ENCODE assay signal across 8 mouse cellular contexts in the genomic region with DNA sequence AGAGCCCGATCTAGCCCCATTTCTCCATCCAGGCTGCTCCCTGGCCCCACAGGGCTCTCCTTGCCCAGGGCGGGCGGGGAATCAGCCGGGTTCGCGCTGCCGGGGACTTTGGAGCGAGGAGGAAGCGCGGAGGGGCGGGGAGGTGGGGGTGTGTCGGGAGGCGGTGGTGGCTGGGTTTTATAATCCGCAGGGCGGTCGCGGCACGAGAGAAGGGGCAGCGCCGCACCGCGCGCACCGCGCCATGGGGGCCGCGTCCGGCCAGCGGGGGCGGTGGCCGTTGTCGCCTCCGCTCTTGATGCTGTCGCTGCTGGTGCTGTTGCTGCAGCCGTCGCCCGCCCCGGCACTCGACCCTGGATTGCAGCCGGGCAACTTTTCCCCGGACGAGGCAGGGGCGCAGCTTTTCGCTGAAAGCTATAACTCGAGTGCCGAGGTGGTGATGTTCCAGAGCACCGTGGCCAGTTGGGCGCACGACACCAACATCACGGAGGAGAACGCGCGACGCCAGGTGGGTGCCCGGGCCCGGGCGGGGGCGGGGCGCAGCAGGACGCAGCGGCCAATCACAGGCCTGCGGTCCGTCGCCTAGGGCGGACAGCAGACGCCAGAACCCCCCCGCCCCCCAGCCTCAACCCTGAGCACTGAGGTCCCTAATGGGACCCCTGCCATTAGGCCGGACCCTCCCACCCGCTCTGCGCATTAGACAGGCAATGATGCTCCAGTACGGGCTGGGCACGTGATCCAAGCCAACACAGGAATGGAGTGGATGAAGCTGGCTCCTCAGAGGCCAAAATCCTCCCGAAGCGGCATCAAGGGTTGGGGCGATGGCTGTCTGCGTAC. TPM values are rescaled to one million over a fixed set of nuclear protein-coding genes. Genes with fewer than 3 reads are reported as not detected.
DNase-seq lines count a peak whose midpoint lies in the region; ATAC-seq and TF ChIP-seq lines count a peak whose summit lies in the region.

A gene (plus strand): TSS at position 205 of the 834 bp plus-strand sequence.

- TF ChIP-seq CTCF in small intestine, adult 2 months (IDR thresholded peaks at IDR 0.05; ENCODE audit: extremely low read depth, insufficient read length, insufficient replicate concordance, low read depth, low read length), result no peak

- peak; percentile 38 for DNase-seq in ovary, postnatal 36 days (ENCODE audit: low spot score)
- no peak for DNase-seq in ovary, postnatal 14 days (ENCODE audit: low spot score)
- DNase-seq in embryonic facial prominence, embryonic 10.5 days (ENCODE audit: low spot score), result peak; percentile 62
- DNase-seq in heart, embryonic 10.5 days (ENCODE audit: low spot score), result no peak

- H3K4me1 ChIP-seq in embryonic facial prominence, embryonic 10.5 days, result peaks cover 20% of the 10 kb centered on the region
- peaks cover 21% of the 10 kb centered on the region for H3K4me1 ChIP-seq in heart, embryonic 10.5 days
- peaks cover 17% of the 10 kb centered on the region for H3K4me1 ChIP-seq in kidney, embryonic 15.5 days
- peaks cover 6% of the 10 kb centered on the region for H3K4me1 ChIP-seq in lung, embryonic 16.5 days (replicated peaks; ENCODE audit: control insufficient read depth, insufficient read depth, low read length)
- H3K4me1 ChIP-seq in small intestine, adult 2 months (ENCODE audit: control insufficient read depth, insufficient read depth, insufficient read length, low read length), result peaks cover 20% of the 10 kb centered on the region

- TF ChIP-seq POLR2A in small intestine, adult 2 months (IDR thresholded peaks at IDR 0.05; ENCODE audit: low read depth, low read length), result peak; percentile 69; the same call in 1 of the 2 replicates

- under 1% methylated on average over 76 of the region's 76 CpGs for WGBS in embryonic facial prominence, embryonic 10.5 days
- WGBS in heart, embryonic 10.5 days, result under 1% methylated on average over 75 of the region's 76 CpGs
- under 1% methylated on average over 76 of the region's 76 CpGs for WGBS in kidney, embryonic 15.5 days
- WGBS in lung, embryonic 16.5 days, result under 1% methylated on average over 73 of the region's 76 CpGs
- WGBS in small intestine, adult 2 months, result 3% methylated on average over 59 of the region's 76 CpGs

- peak within 1 kb of the TSS; percentile 41 for H3K9ac ChIP-seq in kidney, embryonic 15.5 days
- peak within 1 kb of the TSS; percentile 66 for H3K9ac ChIP-seq in lung, embryonic 16.5 days (ENCODE audit: low read length)

- H3K27me3 ChIP-seq in embryonic facial prominence, embryonic 10.5 days (replicated peaks; ENCODE audit: low read depth, poor library complexity, severe bottlenecking), result peaks cover 62% of the 10 kb centered on the region
- peaks cover 76% of the 10 kb centered on the region for H3K27me3 ChIP-seq in heart, embryonic 10.5 days (ENCODE audit: insufficient read depth, poor library complexity, severe bottlenecking)
- peaks cover 56% of the 10 kb centered on the region for H3K27me3 ChIP-seq in kidney, embryonic 15.5 days
- H3K27me3 ChIP-seq in lung, embryonic 16.5 days (ENCODE audit: control insufficient read depth, insufficient read depth, low read depth, low read length), result peaks cover 13% of the 10 kb centered on the region; the same call in 1 of the 2 replicates
- H3K27me3 ChIP-seq in small intestine, adult 2 months (ENCODE audit: control insufficient read depth, insufficient read depth, low read length), result no peaks in the 10 kb centered on the region

- peak within 1 kb of the TSS; percentile 75 for H3K4me3 ChIP-seq in embryonic facial prominence, embryonic 10.5 days
- H3K4me3 ChIP-seq in heart, embryonic 10.5 days, result peak within 1 kb of the TSS; percentile 70
- H3K4me3 ChIP-seq in kidney, embryonic 15.5 days (replicated peaks), result peak within 1 kb of the TSS; percentile 63
- H3K4me3 ChIP-seq in lung, embryonic 16.5 days (ENCODE audit: low read length), result peak within 1 kb of the TSS; percentile 54
- H3K4me3 ChIP-seq in small intestine, adult 2 months (ENCODE audit: low read depth, low read length), result peak within 1 kb of the TSS; percentile 95

- peak within 1 kb of the TSS; percentile 66 for H3K27ac ChIP-seq in embryonic facial prominence, embryonic 10.5 days (replicated peaks)
- 0 out of 2 replicates have a peak within 1 kb of the TSS, but pooled peaks have one; percentile 24 for H3K27ac ChIP-seq in heart, embryonic 10.5 days
- H3K27ac ChIP-seq in kidney, embryonic 15.5 days, result no peak within 1 kb of the TSS
- H3K27ac ChIP-seq in lung, embryonic 16.5 days (ENCODE audit: low read length), result no peak within 1 kb of the TSS; the same call in 1 of the 2 replicates
- H3K27ac ChIP-seq in small intestine, adult 2 months (ENCODE audit: insufficient read depth, low read depth, low read length), result peak within 1 kb of the TSS; percentile 89

- peak within 1 kb of the TSS; percentile 99 for H3K4me2 ChIP-seq in kidney, embryonic 15.5 days
- peak within 1 kb of the TSS; percentile 81 for H3K4me2 ChIP-seq in lung, embryonic 16.5 days (ENCODE audit: low read depth, low read length)

- H3K9me3 ChIP-seq in embryonic facial prominence, embryonic 10.5 days, result no peaks in the 10 kb centered on the region
- H3K9me3 ChIP-seq in heart, embryonic 10.5 days, result no peaks in the 10 kb centered on the region
- no peaks in the 10 kb centered on the region for H3K9me3 ChIP-seq in kidney, embryonic 15.5 days (replicated peaks)
- H3K9me3 ChIP-seq in lung, embryonic 16.5 days (ENCODE audit: control insufficient read depth, low read length), result no peaks in the 10 kb centered on the region

- peak; percentile 50 for ATAC-seq in kidney, embryonic 15.5 days (replicated peaks; ENCODE audit: low FRiP score)
- ATAC-seq in lung, embryonic 16.5 days (ENCODE audit: low read depth), result peak; percentile 79
- ATAC-seq in cerebellum, adult (ENCODE audit: insufficient number of reproducible peaks, low FRiP score, low TSS enrichment), result no peak; the same call in 1 of the 2 replicates

- no peaks in the 10 kb centered on the region for H3K36me3 ChIP-seq in embryonic facial prominence, embryonic 10.5 days (replicated peaks)
- H3K36me3 ChIP-seq in heart, embryonic 10.5 days, result no peaks in the 10 kb centered on the region
- H3K36me3 ChIP-seq in kidney, embryonic 15.5 days, result no peaks in the 10 kb centered on the region
- no peaks in the 10 kb centered on the region for H3K36me3 ChIP-seq in lung, embryonic 16.5 days (ENCODE audit: control insufficient read depth, insufficient read depth, low read length)
- peaks cover 20% of the 10 kb centered on the region for H3K36me3 ChIP-seq in small intestine, adult 2 months (ENCODE audit: control insufficient read depth, insufficient read depth, low read length)

RNA-seq across cellular contexts. Expression of the gene that starts here (rescaled TPM):
- polyA plus RNA-seq in embryonic facial prominence, embryonic 10.5 days (2016; fragmentation: Nextera tagmentation; extraction: Ambion mirVana), result 0.45 and 0.50 TPM in 2 replicates
- polyA plus RNA-seq in heart, embryonic 10.5 days (2016; fragmentation: Nextera tagmentation; extraction: Ambion mirVana), result 0.43 and 0.65 TPM in 2 replicates
- polyA plus RNA-seq in kidney, embryonic 15.5 days (2015; fragmentation: Nextera tagmentation; extraction: Ambion mirVana), result 9.8 and 11.1 TPM in 2 replicates
- 16.2 and 17.9 TPM in 2 replicates for polyA plus RNA-seq in lung, embryonic 16.5 days (2015; fragmentation: Nextera tagmentation; extraction: Ambion mirVana)
- 176 and 892 TPM in 2 replicates for polyA plus RNA-seq in small intestine, adult 2 months (2012; rRNA removed)

Comparison
In these comparisons a context has a peak if more than half of its experiments do, and no peak if none do; other contexts are left out.
1. Peak in DNase-seq, H3K4me3 ChIP-seq and H3K27ac ChIP-seq in embryonic facial prominence, embryonic 10.5 days; RNA of the gene not detected or under 1 TPM.
2. H3K27ac ChIP-seq: peak in heart, embryonic 10.5 days (single experiment) and small intestine, adult 2 months (single experiment); none in kidney, embryonic 15.5 days (single experiment) and lung, embryonic 16.5 days (single experiment).
3. Peak in every context shown above with its lines, with median percentiles within 50 percentile points of each other: H3K4me3 ChIP-seq.